Mouse (Mus musculus) megakaryocyte, adult 5-6 weeks (primary cell): Measurements from ENCODE around the gene Rapgef1. TPM values are rescaled to one million over a fixed set of nuclear protein-coding genes. Genes with fewer than 3 reads are reported as not detected.

Experiments used
- ATAC-seq: 2 replicates; pipeline ENCODE4 v1.8.0; 2016; ENCODE audit warnings: mild to moderate bottlenecking, inconsistent platforms; ENCODE audit not compliant: poor library complexity, severe bottlenecking
- total RNA-seq, 2 experiments: library from RNA; stranded (forward) in 1 of 2; stranded (reverse) in 1 of 2; fragments of 153-499, 151-499 nt in 1 of 2; fragments of 221-1000, 200-1000 nt in 1 of 2; gene quantifications; 2 replicates each; pipeline versions ENCODE4 v1.2.3 to v1.2.4; 2015 to 2017

Rapgef1 gene
- total RNA-seq, 2 experiments from 2014 or later: 20.2 to 22.7 TPM

GRCm38 (mm10) chr2:29643418-29643817 lies 23.9 kb downstream of the Rapgef1 start:
- no peak for ATAC-seq

- ATAC-seq: no peak
Measured at GRCm38 (mm10) chr2:29645071-29645628, 25.6 kb downstream of the Rapgef1 start.

GRCm38 (mm10) chr2:29646613-29647012 lies 27.1 kb downstream of the Rapgef1 start:
- ATAC-seq: no peak

GRCm38 (mm10) chr2:29647162-29647561 lies 27.6 kb downstream of the Rapgef1 start:
- ATAC-seq: no peak

DNA sequence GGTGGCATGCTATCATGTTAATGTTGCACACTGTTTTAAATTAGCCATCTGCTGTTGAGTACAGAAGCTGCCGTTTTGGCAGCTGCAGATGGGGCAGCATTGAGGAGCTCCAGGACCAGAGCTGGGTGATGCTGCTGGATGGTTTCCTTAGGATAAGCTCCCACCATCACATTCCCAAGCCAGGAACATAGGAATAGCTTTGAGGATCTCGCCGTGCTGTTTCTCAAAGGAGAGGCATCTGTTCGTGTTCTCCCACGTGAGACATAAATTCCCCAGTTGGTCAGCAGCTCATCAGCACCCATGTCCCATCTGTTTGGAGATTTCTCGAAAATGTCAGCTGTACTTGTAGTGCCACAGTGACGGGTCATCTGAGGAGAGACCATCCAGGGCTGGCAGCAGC lies 28.3 kb downstream of the Rapgef1 start:
- no peak for ATAC-seq

GRCm38 (mm10) chr2:29648956-29649794 lies 29.7 kb downstream of the Rapgef1 start:
- peak; percentile 88 for ATAC-seq

GRCm38 (mm10) chr2:29649795-29650457 lies 30.4 kb downstream of the Rapgef1 start:
- ATAC-seq: peak; percentile 57

DNA sequence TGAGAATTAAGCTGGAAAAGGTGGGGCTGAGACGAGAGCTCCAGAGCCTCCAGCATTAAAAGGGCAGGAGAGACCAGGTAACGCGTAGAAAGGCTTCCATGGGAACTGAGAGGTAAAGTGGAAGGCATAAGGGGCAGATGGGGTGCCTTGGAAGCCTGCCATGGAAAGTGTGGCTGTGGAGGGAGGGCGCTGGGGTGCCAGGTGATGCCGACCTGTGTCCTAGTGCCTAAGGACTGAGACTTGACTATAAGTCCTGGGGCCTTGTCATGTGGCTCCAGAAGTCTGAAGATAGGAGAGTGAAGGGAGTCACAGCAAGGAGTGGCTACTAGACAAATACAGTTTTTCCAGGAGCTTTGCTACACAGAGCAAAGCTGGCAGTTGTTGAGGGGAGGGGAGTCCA lies 32.4 kb downstream of the Rapgef1 start:
- no peak for ATAC-seq

DNA sequence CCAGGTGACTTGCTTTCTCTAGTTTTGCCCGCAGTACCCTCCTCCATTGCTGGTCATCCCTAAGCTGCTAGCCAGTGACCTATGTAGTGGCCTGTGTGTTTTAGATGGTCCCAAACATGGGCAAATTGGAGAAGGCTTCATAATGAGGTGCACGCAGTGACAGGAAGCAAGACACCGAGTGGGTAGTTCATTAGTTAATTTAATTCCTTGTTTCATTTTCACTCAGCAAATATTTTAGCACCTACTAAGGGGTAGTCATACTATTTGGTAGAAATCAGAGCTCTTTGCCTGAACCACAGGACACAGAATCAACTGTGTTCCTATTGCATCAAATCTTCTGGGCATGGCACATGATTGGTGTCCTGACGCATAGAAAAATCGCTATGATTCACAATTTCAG lies 35.9 kb downstream of the Rapgef1 start:
- no peak for ATAC-seq

DNA sequence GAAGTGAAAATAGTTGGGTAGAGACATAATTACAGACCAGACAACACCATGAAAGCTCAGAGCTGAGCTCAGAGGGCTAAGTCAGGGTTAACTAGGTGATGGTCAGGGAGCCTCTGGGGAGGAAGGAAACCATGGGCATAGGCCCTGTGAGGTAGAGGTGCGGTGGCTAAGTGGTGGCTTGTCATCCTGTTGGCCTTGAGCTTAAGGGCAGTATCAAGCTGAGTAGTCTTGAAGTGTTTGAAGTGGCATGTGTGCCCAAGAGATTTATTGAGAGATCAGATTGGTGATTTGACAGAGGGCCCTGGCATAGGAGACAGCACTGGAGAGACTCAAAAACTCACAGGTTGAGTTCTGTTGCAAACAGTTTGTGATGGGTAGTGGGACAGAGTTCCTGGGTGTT lies 36.6 kb downstream of the Rapgef1 start:
- ATAC-seq: peak; percentile 47

GRCm38 (mm10) chr2:29657089-29657488 lies 37.6 kb downstream of the Rapgef1 start:
- no peak for ATAC-seq

- peak; percentile 97 for ATAC-seq
Measured at GRCm38 (mm10) chr2:29661751-29662191, 42.3 kb downstream of the Rapgef1 start.

GRCm38 (mm10) chr2:29663260-29663877 lies 43.8 kb downstream of the Rapgef1 start:
- no peak for ATAC-seq

- ATAC-seq: no peak
Measured at GRCm38 (mm10) chr2:29665421-29665820, 45.9 kb downstream of the Rapgef1 start.

- ATAC-seq: no peak
Measured at GRCm38 (mm10) chr2:29666589-29666988, 47.1 kb downstream of the Rapgef1 start.

GRCm38 (mm10) chr2:29667109-29667508 lies 47.6 kb downstream of the Rapgef1 start:
- no peak for ATAC-seq

- ATAC-seq: no peak
Measured at GRCm38 (mm10) chr2:29668011-29668691, 48.6 kb downstream of the Rapgef1 start.

- no peak for ATAC-seq
Measured at GRCm38 (mm10) chr2:29668963-29669362, 49.4 kb downstream of the Rapgef1 start.

GRCm38 (mm10) chr2:29669711-29670110 lies 50.2 kb downstream of the Rapgef1 start:
- ATAC-seq: no peak

DNA sequence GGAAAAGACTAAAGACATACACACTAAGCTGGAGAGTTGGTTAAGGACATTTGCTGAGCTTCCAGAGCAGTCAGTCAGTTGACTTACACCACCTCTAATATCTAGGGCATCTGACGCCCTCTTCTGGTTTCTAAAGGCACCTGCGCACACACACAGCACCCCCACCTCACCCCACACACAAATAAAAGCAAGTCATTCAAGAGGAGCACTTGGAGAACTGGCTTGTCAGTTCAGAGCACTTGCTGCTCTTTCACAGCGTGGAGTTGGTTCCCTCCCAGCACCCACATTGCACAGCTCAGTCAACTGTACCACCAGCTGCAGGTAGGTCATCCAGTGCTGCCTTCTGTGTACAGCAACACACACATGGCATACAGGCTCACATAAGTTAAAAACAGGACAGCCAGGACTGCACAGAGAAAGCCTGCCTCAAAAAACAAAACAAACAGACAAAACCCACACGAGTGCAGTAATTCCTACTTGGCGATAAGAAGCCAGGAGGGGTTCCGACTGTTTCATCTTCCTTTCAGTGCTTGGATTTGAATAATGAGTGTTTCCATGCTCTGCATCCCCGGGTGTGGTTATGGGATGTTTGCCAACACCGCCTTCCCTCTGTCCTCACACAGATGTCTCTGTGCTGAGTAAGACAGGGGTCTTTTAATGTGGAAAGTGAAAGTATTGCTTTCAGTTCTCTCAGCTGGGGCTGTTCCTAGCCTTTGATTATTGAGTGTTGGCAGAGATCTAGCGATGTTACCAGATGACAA lies 50.9 kb downstream of the Rapgef1 start:
- ATAC-seq: peak; percentile 49
